Mouse (Mus musculus) ES-E14 (cell line): Measurements from ENCODE around the gene Gipc1.

Experiments
- HCFC1 ChIP-seq: IDR thresholded peaks from 2 replicates; pipeline ENCODE4 v1.6.1; 2012; ENCODE audit warnings: low read length, inconsistent platforms, borderline replicate concordance; ENCODE audit not compliant: insufficient read depth
- MAFK ChIP-seq: IDR thresholded peaks from 2 replicates; pipeline ENCODE4 v1.6.1; 2014; ENCODE audit warnings: mild to moderate bottlenecking, low read depth, low read length, inconsistent platforms; ENCODE audit not compliant: insufficient read depth
- ZC3H11A ChIP-seq: IDR thresholded peaks from 2 replicates; pipeline ENCODE4 v1.6.1; 2012; ENCODE audit warnings: low read depth, mild to moderate bottlenecking, inconsistent platforms, low read length, borderline replicate concordance
- ZNF384 ChIP-seq: IDR thresholded peaks from 2 replicates; pipeline ENCODE4 v1.6.1; 2012; ENCODE audit warnings: low read depth, low read length, inconsistent platforms

DNA sequence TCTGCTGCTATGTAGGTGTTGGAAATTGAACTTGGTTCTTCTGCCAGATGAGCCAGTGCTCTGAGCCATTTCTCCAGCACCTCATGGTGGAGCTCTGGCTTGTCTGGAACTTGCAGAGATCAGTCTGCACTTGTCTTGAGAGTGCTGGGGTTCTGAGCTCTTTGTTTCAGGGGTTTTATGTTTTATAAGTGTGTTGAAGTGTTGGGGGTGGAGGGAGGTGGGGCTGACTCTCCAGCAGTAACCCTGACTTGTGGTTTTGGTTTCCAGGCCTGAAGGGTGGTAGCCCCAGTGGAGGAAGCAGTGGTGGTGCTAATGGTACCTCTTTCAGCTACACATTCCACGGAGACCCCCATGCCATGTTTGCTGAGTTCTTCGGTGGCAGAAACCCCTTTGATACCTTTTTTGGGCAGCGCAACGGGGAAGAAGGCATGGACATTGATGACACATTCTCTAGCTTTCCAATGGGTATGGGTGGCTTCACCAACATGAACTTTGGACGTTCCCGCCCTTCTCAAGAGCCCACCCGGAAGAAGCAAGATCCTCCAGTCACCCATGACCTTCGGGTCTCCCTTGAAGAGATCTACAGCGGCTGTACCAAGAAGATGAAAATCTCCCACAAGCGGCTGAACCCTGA lies 42.8 kb upstream of the Gipc1 start:
- TF ChIP-seq ZC3H11A (no peak), HCFC1 (no peak), ZNF384 (no peak), MAFK (no peak)
